Mouse (Mus musculus): ENCODE measurements around the gene Tcf3. TPM values are rescaled to one million over a fixed set of nuclear protein-coding genes. Genes with fewer than 3 reads are reported as not detected.

The Tcf3 gene
- polyA plus RNA-seq, 2 experiments: 41.9 to 54.7 TPM

- H3K9me3 ChIP-seq (ENCODE audit: control insufficient read depth, low read length): no peaks in the 10 kb centered on the region
- 12% methylated on average over 2 of the region's 2 CpGs for WGBS (ENCODE audit: insufficient replicate concordance)
- H3K4me3 ChIP-seq (ENCODE audit: insufficient read depth in 1 of 2, low read depth in 2 of 2, low read length in 2 of 2): no peak overlapping the region
- H3K36me3 ChIP-seq (replicated peaks; ENCODE audit: control insufficient read depth, insufficient read depth, low read depth): peaks cover 19% of the 10 kb centered on the region
- no peak overlapping the region for H3K4me2 ChIP-seq (ENCODE audit: low read depth)
- H3K27me3 ChIP-seq (ENCODE audit: control insufficient read depth, insufficient read depth, low read length): no peaks in the 10 kb centered on the region; the same call in 1 of the 2 replicates
- no peak for TF ChIP-seq EP300 (IDR thresholded peaks at IDR 0.05; ENCODE audit: low read depth)
- no peak for TF ChIP-seq CTCF (IDR thresholded peaks at IDR 0.05; ENCODE audit: low read depth)
- peaks cover 34 to 35% of the 10 kb centered on the region in 2 experiments for H3K4me1 ChIP-seq (replicated peaks; ENCODE audit: control insufficient read depth in 2 of 2, insufficient read depth in 2 of 2, low read length in 1 of 2)
- no peak for ATAC-seq (ENCODE audit: insufficient read depth)
- no peak for DNase-seq (ENCODE audit: low read depth in 3 of 3, low spot score in 3 of 3)
- H3K9ac ChIP-seq (replicated peaks): no peak overlapping the region
- H3K27ac ChIP-seq: no peak overlapping the region
Measured at GRCm38 (mm10) chr10:80388731-80389130, 44.7 kb downstream of the Tcf3 start.

GRCm38 (mm10) chr10:80387522-80387959 lies 45.9 kb downstream of the Tcf3 start, which contains the start of gene Mex3d:
TSS of gene Mex3d (minus strand) at chr10:80387659.
- TF ChIP-seq CTCF (IDR thresholded peaks at IDR 0.05; ENCODE audit: low read depth) (no peak), EP300 (IDR thresholded peaks at IDR 0.05; ENCODE audit: low read depth) (no peak)
- 0% methylated on average over 29 of the region's 61 CpGs for WGBS (ENCODE audit: insufficient replicate concordance)
- Histone ChIP-seq H3K9me3 (ENCODE audit: control insufficient read depth, low read length) (no peaks in the 10 kb centered on the region), H3K4me3 (ENCODE audit: insufficient read depth in 1 of 2, low read depth in 2 of 2, low read length in 2 of 2) (peak within 1 kb of the TSS; percentile 42 to 72), H3K27me3 (ENCODE audit: control insufficient read depth, insufficient read depth, low read length) (no peaks in the 10 kb centered on the region; the same call in 1 of the 2 replicates), H3K9ac (replicated peaks) (peak within 1 kb of the TSS; percentile 76), H3K27ac (peak within 1 kb of the TSS; percentile 4), H3K4me1 (replicated peaks; ENCODE audit: control insufficient read depth in 2 of 2, insufficient read depth in 2 of 2, low read length in 1 of 2) (peaks cover 34 to 35% of the 10 kb centered on the region in 2 experiments), H3K4me2 (ENCODE audit: low read depth) (peak within 1 kb of the TSS; percentile 98), H3K36me3 (replicated peaks; ENCODE audit: control insufficient read depth, insufficient read depth, low read depth) (peaks cover 9% of the 10 kb centered on the region)
- DNase-seq (ENCODE audit: low read depth in 3 of 3, low spot score in 3 of 3) (peak in 2 of 3 experiments; percentile 56 to 62), ATAC-seq (ENCODE audit: insufficient read depth) (peak; percentile 47; the same call in 1 of the 2 replicates)

GRCm38 (mm10) chr10:80386735-80387471 lies 46.5 kb downstream of the Tcf3 start:
- H3K9me3 ChIP-seq (ENCODE audit: control insufficient read depth, low read length): no peaks in the 10 kb centered on the region
- peak overlapping the region; percentile 76 for H3K9ac ChIP-seq (replicated peaks)
- peak; percentile 6; the same call in 1 of the 2 replicates for ATAC-seq (ENCODE audit: insufficient read depth)
- no peak overlapping the region for H3K27ac ChIP-seq
- H3K4me1 ChIP-seq (replicated peaks; ENCODE audit: control insufficient read depth in 2 of 2, insufficient read depth in 2 of 2, low read length in 1 of 2): peaks cover 34 to 35% of the 10 kb centered on the region in 2 experiments
- H3K27me3 ChIP-seq (ENCODE audit: control insufficient read depth, insufficient read depth, low read length): no peaks in the 10 kb centered on the region; the same call in 1 of the 2 replicates
- TF ChIP-seq EP300 (IDR thresholded peaks at IDR 0.05; ENCODE audit: low read depth) (no peak), CTCF (IDR thresholded peaks at IDR 0.05; ENCODE audit: low read depth) (no peak)
- peak overlapping the region; percentile 98 for H3K4me2 ChIP-seq (ENCODE audit: low read depth)
- peak overlapping the region; percentile 35 to 72 for H3K4me3 ChIP-seq (ENCODE audit: insufficient read depth in 1 of 2, low read depth in 2 of 2, low read length in 2 of 2)
- H3K36me3 ChIP-seq (replicated peaks; ENCODE audit: control insufficient read depth, insufficient read depth, low read depth): peaks cover 7% of the 10 kb centered on the region
- DNase-seq (ENCODE audit: low read depth in 3 of 3, low spot score in 3 of 3): no peak
- WGBS (ENCODE audit: insufficient replicate concordance): under 1% methylated on average over 77 of the region's 94 CpGs

GRCm38 (mm10) chr10:80385811-80386734 lies 47.4 kb downstream of the Tcf3 start:
- WGBS (ENCODE audit: insufficient replicate concordance): 14% methylated on average over 34 of the region's 34 CpGs
- Histone ChIP-seq H3K27me3 (ENCODE audit: control insufficient read depth, insufficient read depth, low read length) (no peaks in the 10 kb centered on the region; the same call in 1 of the 2 replicates), H3K4me3 (ENCODE audit: insufficient read depth in 1 of 2, low read depth in 2 of 2, low read length in 2 of 2) (peak overlapping the region; percentile 35 to 72), H3K9me3 (ENCODE audit: control insufficient read depth, low read length) (no peaks in the 10 kb centered on the region), H3K9ac (replicated peaks) (peak overlapping the region; percentile 76), H3K27ac (no peak overlapping the region), H3K4me1 (replicated peaks; ENCODE audit: control insufficient read depth in 2 of 2, insufficient read depth in 2 of 2, low read length in 1 of 2) (peaks cover 34 to 35% of the 10 kb centered on the region in 2 experiments), H3K36me3 (replicated peaks; ENCODE audit: control insufficient read depth, insufficient read depth, low read depth) (peaks cover 8% of the 10 kb centered on the region), H3K4me2 (ENCODE audit: low read depth) (peak overlapping the region; percentile 98)
- ATAC-seq (ENCODE audit: insufficient read depth): no peak
- TF ChIP-seq CTCF (IDR thresholded peaks at IDR 0.05; ENCODE audit: low read depth) (no peak), EP300 (IDR thresholded peaks at IDR 0.05; ENCODE audit: low read depth) (no peak)
- no peak for DNase-seq (ENCODE audit: low read depth in 3 of 3, low spot score in 3 of 3)

All from liver, embryonic 14.5 days (tissue).